Mouse (Mus musculus) forebrain, embryonic 16.5 days (tissue): ENCODE measurements around the gene Tln1. TPM values are rescaled to one million over a fixed set of nuclear protein-coding genes. Genes with fewer than 3 reads are reported as not detected.
A peak's percentile ranks its signal among the peaks of the same experiment; 100 is the strongest.

Source experiments
- ATAC-seq: fragments of 200-750 bp; cut with Nextera tagmentation; 2 replicates; pipeline ENCODE4 v1.8.0; 2017; ENCODE audit warnings: mild to moderate bottlenecking, moderate library complexity
- H3K27ac ChIP-seq: fragments of 300-500 bp; sonication (generic); 2 replicates; pipeline ENCODE4 v1.5.1; 2014; ENCODE audit warnings: low read length, control low read depth
- H3K27me3 ChIP-seq: fragments of 300-500 bp; sonication (generic); replicated peaks from 2 replicates; pipeline ENCODE4 v1.6.1; 2014; ENCODE audit warnings: low read length; ENCODE audit not compliant: control insufficient read depth, insufficient read depth
- H3K36me3 ChIP-seq: fragments of 300-500 bp; sonication (generic); 2 replicates; pipeline ENCODE4 v1.6.1; 2014; ENCODE audit not compliant: control insufficient read depth, insufficient read depth
- H3K4me1 ChIP-seq: fragments of 300-500 bp; sonication (generic); replicated peaks from 2 replicates; pipeline ENCODE4 v1.6.1; 2014; ENCODE audit warnings: low read length; ENCODE audit not compliant: control insufficient read depth, insufficient read depth
- H3K4me2 ChIP-seq: fragments of 300-500 bp; sonication (generic); 2 replicates; pipeline ENCODE4 v1.6.1; 2014; ENCODE audit warnings: mild to moderate bottlenecking, low read length, control low read depth
- H3K4me3 ChIP-seq: fragments of 300-500 bp; sonication (generic); replicated peaks from 2 replicates; pipeline ENCODE4 v1.5.1; 2014; ENCODE audit warnings: mild to moderate bottlenecking, low read length, control low read depth
- H3K9ac ChIP-seq: fragments of 300-500 bp; sonication (generic); replicated peaks from 2 replicates; pipeline ENCODE4 v1.6.1; 2014; ENCODE audit warnings: low read depth, low read length, control low read depth
- H3K9me3 ChIP-seq: fragments of 300-500 bp; sonication (generic); 2 replicates; pipeline ENCODE4 v1.6.1; 2016; ENCODE audit warnings: low read length; ENCODE audit not compliant: control insufficient read depth
- WGBS: fragments of 180-500 bp; shearing (Covaris S2); extraction: QIAGEN DNeasy Blood & Tissue Kit; methylation state at CpG from one replicate; pipeline ENCODE4 v1.1.7; 2014; 5-methylcytosine and 5-hydroxymethylcytosine counted together
- polyA plus RNA-seq: library from polyadenylated mRNA; unstranded; fragments of >200 nt; fragmentation: Nextera tagmentation; extraction: Ambion mirVana; gene quantifications from 2 replicates; pipeline ENCODE4 v1.2.1, GENCODE M21; 2015

Gene Tln1
- polyA plus RNA-seq, 1 experiment from 2014 or later = 49.5 TPM

DNA sequence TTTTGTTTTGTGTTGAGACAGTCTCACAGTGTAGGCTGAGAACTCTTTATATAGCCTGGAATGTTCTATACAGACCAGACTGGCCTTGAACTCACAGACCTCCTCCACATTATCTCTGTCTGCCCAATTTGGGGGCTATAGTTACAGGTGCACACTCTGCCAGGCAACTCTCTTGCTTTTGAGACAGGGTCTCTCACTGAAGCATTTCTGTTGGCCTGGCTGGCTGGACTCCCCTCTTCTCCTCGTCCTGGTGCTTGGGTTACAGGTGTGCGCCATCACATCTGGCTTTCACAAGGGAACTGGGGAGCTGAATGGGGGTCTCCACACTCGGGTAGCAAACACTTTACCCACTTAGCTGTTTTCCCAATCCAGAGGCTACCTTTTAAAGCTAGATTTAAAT is 29.5 kb upstream of the Tln1 start:
- H3K4me2 ChIP-seq = no peak overlapping the region
- no peaks in the 10 kb centered on the region for H3K9me3 ChIP-seq
- 67% methylated on average over 3 of the region's 3 CpGs for WGBS
- ATAC-seq = no peak
- H3K27ac ChIP-seq = no peak overlapping the region
- H3K27me3 ChIP-seq = no peaks in the 10 kb centered on the region
- no peak overlapping the region for H3K9ac ChIP-seq
- H3K36me3 ChIP-seq = no peaks in the 10 kb centered on the region
- H3K4me3 ChIP-seq = no peak overlapping the region
- no peaks in the 10 kb centered on the region for H3K4me1 ChIP-seq

DNA sequence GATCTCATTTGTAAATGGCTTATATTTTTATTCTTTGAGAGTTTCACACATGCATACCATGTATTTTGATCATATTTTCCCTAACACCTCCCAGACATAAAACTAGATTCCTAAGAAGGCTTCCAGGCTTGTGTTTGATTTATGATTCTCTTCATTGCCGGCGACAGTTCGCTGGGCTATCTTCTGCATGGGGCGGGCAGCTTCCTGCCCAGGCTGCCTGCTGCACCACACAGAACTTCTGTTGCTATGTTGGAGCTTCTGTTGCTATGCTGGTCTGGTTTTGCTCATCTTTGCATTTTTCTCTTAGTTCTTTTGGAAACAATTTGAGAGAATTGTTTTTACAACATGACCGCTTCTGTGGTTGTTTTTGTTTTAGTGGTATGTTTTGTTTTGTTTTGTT is 29.1 kb upstream of the Tln1 start:
- no peaks in the 10 kb centered on the region for H3K4me1 ChIP-seq
- ATAC-seq = no peak

DNA sequence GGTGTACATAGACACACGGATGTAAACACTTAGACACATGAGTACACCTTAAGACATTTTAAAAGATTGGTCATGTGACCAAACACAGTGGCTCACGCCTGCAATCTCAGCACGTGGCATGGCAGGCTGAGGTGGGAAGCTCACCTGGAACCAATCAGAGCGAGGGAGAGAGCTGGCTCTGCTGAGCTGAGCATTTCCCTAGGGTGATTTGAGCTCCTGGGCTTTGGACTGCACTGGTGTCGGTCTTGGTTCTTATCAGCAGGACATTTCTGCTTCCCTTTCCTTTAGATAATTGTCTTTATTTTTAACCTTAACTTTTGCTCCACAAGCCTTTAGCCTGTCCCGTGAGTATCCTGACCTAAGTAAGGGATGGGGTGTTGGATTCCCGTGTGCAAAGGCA is 25.2 kb upstream of the Tln1 start:
- ATAC-seq = no peak
- Histone ChIP-seq H3K27ac (no peak overlapping the region), H3K36me3 (peaks cover 5% of the 10 kb centered on the region), H3K4me1 (no peaks in the 10 kb centered on the region), H3K9me3 (no peaks in the 10 kb centered on the region), H3K9ac (no peak overlapping the region), H3K4me2 (no peak overlapping the region), H3K4me3 (no peak overlapping the region), H3K27me3 (no peaks in the 10 kb centered on the region)
- WGBS = 66% methylated on average over 7 of the region's 7 CpGs

More for the DNA sequence above, 29.1 kb upstream of the Tln1 start:
- H3K27me3 ChIP-seq = no peaks in the 10 kb centered on the region
- no peak overlapping the region for H3K4me2 ChIP-seq
- H3K36me3 ChIP-seq = no peaks in the 10 kb centered on the region
- H3K9me3 ChIP-seq = no peaks in the 10 kb centered on the region
- 88% methylated on average over 5 of the region's 5 CpGs for WGBS
- H3K9ac ChIP-seq = no peak overlapping the region
- H3K4me3 ChIP-seq = no peak overlapping the region
- H3K27ac ChIP-seq = no peak overlapping the region

- no peak overlapping the region for H3K27ac ChIP-seq
- no peaks in the 10 kb centered on the region for H3K27me3 ChIP-seq
- no peak overlapping the region for H3K4me3 ChIP-seq
- no peaks in the 10 kb centered on the region for H3K4me1 ChIP-seq
- no peak overlapping the region for H3K4me2 ChIP-seq
- peak; percentile 47 for ATAC-seq
- no peak overlapping the region for H3K9ac ChIP-seq
- peaks cover 9% of the 10 kb centered on the region for H3K36me3 ChIP-seq
- H3K9me3 ChIP-seq = no peaks in the 10 kb centered on the region
- WGBS = 77% methylated on average over 8 of the region's 8 CpGs
These were observed 23.9 kb upstream of the Tln1 start for GRCm38 (mm10) chr4:43586411-43586810.

DNA sequence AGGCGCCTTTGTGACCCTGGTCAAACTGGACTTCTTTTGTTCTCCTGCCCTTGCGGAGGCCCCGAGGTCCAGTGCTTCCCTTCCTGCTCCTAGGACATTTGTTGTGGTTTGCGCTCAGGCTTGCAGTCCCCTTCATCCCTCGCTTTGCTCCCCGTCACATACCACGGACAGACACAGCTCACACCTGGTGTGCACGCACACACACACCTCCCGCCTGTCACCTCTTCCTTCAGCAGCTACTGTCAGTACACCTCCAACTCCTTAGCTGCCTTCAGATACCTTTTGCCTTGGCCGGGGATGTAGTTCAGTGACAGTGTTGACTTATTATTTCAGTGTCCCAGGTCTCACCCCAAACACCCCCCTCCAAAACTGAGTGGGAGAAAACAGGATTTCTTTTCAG is 23.2 kb upstream of the Tln1 start:
- Histone ChIP-seq H3K9me3 (no peaks in the 10 kb centered on the region), H3K27me3 (no peaks in the 10 kb centered on the region), H3K4me2 (no peak overlapping the region), H3K36me3 (peaks cover 12% of the 10 kb centered on the region), H3K27ac (no peak overlapping the region), H3K4me1 (no peaks in the 10 kb centered on the region), H3K9ac (no peak overlapping the region), H3K4me3 (no peak overlapping the region)
- ATAC-seq = no peak
- WGBS = 50% methylated on average over 10 of the region's 10 CpGs

GRCm38 (mm10) chr4:43584444-43585416 is 22.2 kb upstream of the Tln1 start, which contains the start of gene Msmp:
TSS of gene Msmp (minus strand) at chr4:43584494.
- WGBS = 71% methylated on average over 12 of the region's 12 CpGs
- Histone ChIP-seq H3K9me3 (no peaks in the 10 kb centered on the region), H3K27me3 (no peaks in the 10 kb centered on the region), H3K4me3 (no peak within 1 kb of the TSS), H3K27ac (no peak within 1 kb of the TSS), H3K4me2 (no peak within 1 kb of the TSS), H3K36me3 (peaks cover 13% of the 10 kb centered on the region), H3K9ac (no peak within 1 kb of the TSS), H3K4me1 (peaks cover 4% of the 10 kb centered on the region)
- ATAC-seq = no peak

GRCm38 (mm10) chr4:43583421-43583820 is 20.9 kb upstream of the Tln1 start:
- H3K4me3 ChIP-seq = no peak overlapping the region
- H3K36me3 ChIP-seq = peaks cover 13% of the 10 kb centered on the region
- no peak for ATAC-seq
- no peak overlapping the region for H3K27ac ChIP-seq
- H3K9me3 ChIP-seq = no peaks in the 10 kb centered on the region
- H3K4me2 ChIP-seq = no peak overlapping the region
- no peaks in the 10 kb centered on the region for H3K27me3 ChIP-seq
- no peak overlapping the region for H3K9ac ChIP-seq
- 75% methylated on average over 7 of the region's 7 CpGs for WGBS
- H3K4me1 ChIP-seq = peaks cover 10% of the 10 kb centered on the region

DNA sequence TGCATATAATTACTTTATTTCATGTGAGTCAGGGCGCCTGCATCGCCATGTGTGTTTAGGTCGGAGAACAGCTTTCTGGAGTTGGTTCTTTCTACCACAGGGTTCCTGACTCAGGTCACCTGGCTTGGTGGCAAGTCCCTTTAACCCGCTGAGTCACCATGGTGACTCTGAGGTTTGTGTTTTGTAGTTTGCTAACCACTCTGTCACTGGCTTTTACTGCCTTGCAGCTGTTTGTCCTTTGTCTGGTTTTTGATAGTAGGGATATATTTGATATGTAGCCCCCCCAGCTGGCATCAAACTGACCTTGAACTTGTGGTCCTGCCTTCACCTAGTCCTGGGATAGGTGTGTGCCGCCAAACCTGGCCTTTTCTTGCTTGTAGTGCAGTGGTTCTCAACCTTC is 19.8 kb upstream of the Tln1 start:
- Histone ChIP-seq H3K36me3 (peaks cover 13% of the 10 kb centered on the region), H3K4me2 (no peak overlapping the region), H3K27me3 (no peaks in the 10 kb centered on the region), H3K9ac (no peak overlapping the region), H3K4me1 (peaks cover 18% of the 10 kb centered on the region), H3K27ac (no peak overlapping the region), H3K9me3 (no peaks in the 10 kb centered on the region), H3K4me3 (no peak overlapping the region)
- ATAC-seq = no peak
- 89% methylated on average over 5 of the region's 5 CpGs for WGBS

- no peaks in the 10 kb centered on the region for H3K9me3 ChIP-seq
- no peak for ATAC-seq
- H3K27ac ChIP-seq = no peak overlapping the region
- H3K36me3 ChIP-seq = peaks cover 13% of the 10 kb centered on the region
- H3K27me3 ChIP-seq = no peaks in the 10 kb centered on the region
- H3K4me1 ChIP-seq = peaks cover 27% of the 10 kb centered on the region
- no peak overlapping the region for H3K4me3 ChIP-seq
- no peak overlapping the region for H3K4me2 ChIP-seq
- 97% methylated on average over 12 of the region's 12 CpGs for WGBS
- no peak overlapping the region for H3K9ac ChIP-seq
These were observed 18.9 kb upstream of the Tln1 start for GRCm38 (mm10) chr4:43581381-43581780.
